Mouse (Mus musculus): ENCODE data around the gene Stxbp6. TPM values are rescaled to one million over a fixed set of nuclear protein-coding genes. Genes with fewer than 3 reads are reported as not detected.

The Stxbp6 gene
- polyA plus RNA-seq (2017; shearing (Covaris generic)) = 0.07 TPM

GRCm38 (mm10) chr12:45074611-45075342 is at the start of gene Stxbp6:
TSS of gene Stxbp6 (minus strand) at chr12:45074709.

Data from inflammation-experienced regulatory T-cells, adult 16 weeks (primary cell).